Mouse (Mus musculus) retina, postnatal 7 days (tissue): Measurements from ENCODE around the gene Thap8.
"Not testable (repeated sequence)": the region's sequence is repeated elsewhere in the genome, so short reads cannot be mapped to it uniquely, and the experiment has no call there.

Source experiments
- DNase-seq: peaks from one replicate; pipeline ENCODE4 v3.0.0-alpha.2; 2012; ENCODE audit warnings: low read depth, low spot score

Thap8 gene

DNA sequence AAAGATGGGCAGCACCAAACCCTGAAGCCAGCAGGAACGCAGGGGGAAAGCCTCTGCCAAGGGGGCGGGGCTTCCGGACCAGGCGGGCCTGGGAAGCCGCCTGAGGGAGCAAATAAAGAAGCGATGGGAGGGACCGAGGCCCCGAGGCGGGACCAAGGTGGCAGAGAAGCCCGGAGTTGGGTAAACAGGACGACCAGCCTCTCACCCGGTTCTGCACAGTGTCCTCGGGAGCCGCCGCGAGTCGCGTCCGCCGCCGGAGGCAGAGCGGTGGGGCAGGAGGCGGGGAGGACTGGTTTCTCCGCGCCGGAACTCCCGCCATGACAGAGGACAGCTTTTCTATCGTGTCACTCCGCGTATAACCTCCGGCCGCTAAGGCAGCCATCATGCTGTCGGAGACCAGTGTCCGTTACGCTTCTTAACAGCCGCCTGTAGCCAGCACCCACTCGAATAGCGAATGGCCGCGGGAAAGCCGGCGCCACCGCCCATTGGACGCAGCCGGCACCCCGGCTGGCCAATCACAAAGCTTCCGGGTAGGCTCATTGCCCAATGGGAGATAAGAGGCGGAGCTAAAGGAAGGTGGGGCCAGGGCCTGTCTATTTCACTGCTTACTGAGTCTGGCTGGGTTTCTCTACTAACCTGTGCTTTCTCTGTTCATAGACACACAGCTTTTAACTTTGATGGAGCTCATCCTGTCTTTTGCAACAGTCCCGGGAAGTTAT, at the start of gene Thap8, which contains the start of gene Wdr62:
Gene Thap8 (plus strand): TSS at position 144 of the 719 bp plus-strand sequence.
Gene Wdr62 (minus strand): TSS at position 469 of the 719 bp plus-strand sequence.
- DNase-seq: peak; percentile 89

DNA sequence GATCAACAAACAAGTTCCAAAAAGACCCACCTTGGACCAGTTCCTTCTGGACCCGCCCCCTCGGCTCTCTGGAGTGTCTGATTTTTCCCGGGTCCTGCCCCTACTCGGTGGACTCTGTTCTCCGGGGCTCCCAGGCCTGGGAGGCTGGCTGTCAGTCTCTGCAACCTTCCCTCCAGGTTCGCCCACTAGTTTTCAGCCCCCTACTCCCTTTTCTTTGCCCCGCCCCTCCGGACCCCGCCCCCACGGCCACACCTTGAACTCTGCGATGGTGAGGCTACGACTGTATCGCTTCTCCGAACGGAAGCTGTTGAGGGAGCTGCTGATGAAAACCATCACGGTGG, 48.6 kb upstream of the Thap8 start:
- no peak for DNase-seq

GRCm38 (mm10) chr7:30231669-30232454, 48.0 kb upstream of the Thap8 start, which contains the start of the genes Polr2i and Tbcb:
Gene Polr2i (plus strand): TSS chr7:30231948.
Gene Tbcb (minus strand): TSS chr7:30232272.
- peak; percentile 98 for DNase-seq

DNA sequence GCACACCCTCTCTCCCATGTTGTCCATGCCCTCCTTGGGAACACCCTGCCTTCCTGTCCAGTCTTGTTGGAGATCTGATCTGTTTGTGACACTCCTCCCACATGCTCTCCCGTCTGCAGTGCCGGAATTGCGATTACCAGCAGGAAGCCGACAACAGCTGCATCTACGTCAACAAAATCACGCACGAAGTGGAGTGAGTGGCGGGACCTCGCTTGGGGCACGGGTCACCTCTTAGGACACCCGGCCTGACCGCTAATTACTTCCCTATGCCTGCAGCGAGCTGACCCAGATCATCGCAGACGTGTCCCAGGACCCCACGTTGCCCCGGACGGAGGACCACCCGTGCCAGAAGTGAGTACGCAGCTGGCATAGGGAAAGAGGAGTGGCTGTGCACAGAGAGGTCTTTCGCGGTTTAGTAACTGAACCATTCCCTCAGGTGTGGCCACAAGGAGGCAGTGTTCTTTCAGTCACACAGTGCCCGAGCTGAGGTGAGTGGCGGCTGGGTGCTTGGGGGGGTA, 47.2 kb upstream of the Thap8 start:
- DNase-seq: peak; percentile 39

DNA sequence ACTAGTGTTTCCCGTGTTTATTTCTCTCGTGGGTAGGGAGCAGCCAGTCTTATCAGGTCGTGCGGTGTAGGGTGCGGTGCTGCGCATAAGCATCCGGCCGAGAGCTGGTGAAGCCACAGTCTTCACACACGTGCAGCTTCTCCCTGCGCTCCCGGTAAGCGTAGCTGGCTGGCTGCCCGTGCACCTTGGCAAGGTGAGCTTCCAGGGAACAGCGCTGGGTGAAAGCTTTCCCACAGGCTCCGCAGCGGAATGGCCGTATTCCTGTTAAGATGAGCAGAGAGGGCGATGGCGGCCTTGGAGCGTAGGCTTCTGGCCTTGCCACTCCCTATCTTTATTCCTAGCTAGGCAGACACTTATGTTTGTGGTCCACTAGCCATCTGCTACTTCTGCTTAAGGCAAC, 46.5 kb upstream of the Thap8 start:
- no peak for DNase-seq

DNA sequence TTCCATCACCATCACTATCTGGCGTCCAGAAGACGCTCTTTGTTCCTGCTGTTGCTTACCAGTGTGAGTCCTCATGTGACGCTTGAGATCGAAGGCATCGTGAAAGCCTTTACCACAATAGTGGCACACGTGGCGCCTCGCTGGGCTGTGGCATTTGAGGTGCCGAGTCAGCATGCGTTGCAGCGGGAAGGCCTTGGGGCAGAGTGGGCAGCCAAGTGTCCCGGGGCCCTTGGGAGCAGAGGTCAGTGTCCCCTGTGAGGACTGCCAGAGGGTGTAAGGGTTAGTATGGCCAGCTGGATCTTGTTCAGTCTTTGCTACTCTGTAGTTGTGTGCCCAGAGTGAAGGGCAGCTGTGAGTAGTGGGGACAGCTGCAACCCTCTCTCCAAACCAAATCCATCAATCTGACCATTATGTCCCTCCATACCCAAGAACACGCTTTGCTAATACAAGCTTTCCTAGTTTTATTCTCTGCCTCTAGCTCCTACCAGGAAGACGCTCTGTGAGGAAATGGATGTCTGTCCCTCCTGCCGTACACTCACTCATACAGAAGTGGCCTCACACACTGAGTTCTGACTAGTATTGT, 45.5 kb upstream of the Thap8 start:
- no peak for DNase-seq

GRCm38 (mm10) chr7:30235091-30235490, 44.8 kb upstream of the Thap8 start:
- DNase-seq: no peak

GRCm38 (mm10) chr7:30235625-30236024, 44.3 kb upstream of the Thap8 start, which contains the start of gene Ovol3:
Gene Ovol3 (minus strand): TSS chr7:30235725.
- no peak for DNase-seq

GRCm38 (mm10) chr7:30237374-30237773, 42.5 kb upstream of the Thap8 start:
- DNase-seq: not testable (repeated sequence)

DNA sequence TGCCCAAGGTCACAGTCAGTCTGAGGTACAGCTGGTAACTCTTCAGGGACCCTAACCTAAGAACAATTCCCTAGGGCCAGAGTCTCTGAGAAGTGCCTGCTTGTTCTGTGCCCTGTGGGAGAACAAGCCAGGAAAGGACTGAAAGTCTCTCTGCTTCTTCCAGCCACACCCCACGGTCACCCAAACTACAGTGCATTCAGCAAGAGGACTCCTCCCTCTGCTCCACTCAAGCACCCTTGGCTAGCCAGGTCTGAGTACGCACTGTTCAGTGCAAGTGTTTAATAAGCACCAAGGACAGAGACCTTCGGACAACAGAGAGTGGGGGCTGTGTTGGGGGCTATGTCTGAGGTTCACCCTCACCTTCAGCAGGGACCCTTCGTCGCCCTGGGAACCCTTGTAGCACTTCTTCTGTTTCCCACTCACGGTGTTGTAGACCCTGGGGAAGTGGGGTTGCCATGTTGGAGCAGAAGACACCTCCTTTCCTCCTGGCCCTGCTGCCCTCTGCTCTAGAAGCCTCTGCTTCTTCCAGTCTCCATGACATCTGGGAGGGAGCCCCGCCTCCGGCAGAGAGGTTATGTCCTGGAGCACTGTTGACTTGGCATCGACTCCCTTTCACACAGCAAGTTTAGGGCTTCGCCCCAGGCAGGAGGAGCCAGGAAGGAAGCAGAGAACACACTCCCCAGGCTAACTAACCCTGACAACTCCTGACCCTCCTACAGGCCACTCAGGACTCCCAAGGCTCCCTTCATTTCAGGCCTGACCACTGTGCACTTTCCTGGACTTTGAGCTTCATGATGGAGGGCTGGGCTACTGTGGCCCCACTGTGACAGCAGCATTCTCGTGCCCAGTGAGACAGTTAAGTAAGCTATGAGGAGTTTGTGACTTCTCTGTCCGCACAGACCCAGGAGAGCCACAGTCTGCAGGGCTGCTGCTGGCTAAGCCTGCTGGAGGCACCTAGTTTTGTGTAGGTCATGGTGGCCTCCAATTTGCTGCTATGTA, 27.6 kb upstream of the Thap8 start:
- no peak for DNase-seq

DNA sequence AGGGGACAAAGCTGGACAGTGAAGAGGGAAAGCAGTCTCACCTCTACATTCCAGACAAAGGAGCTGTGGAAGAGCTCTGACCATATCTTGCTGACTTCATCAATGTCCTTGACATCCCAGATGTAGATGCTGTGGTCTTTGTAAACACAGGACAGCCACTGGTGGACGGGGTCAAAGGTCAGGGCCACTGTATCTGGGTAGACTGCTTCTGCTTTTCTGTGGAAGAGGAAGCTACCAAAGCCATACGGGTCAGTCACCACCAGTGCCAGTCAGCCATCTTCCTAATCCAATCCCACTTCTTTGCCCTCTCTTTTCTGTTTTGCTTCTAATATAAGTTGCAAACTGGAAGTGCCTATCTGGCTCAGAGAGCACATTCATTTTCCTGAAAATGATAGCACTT, 14.9 kb upstream of the Thap8 start:
- no peak for DNase-seq

DNA sequence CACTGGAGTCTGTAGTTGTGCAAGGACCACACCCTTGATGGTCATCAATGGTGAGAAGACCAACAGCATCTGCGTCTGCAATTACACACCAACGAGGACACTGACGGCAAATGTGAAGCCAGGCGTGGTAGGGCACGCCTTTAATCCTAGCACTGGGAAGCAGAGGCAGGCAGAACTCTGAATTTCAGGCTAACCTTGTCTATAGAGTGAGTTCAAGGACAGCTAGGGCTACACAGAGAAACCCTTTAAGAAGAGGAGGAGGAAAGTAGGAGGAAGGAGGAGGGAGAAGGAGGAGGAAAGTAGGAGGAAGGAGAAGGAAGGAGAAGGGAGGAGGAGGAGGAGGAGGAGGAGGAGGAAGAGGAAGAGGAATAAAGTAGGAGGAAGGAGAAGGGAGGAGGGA, 14.4 kb upstream of the Thap8 start:
- no peak for DNase-seq

DNA sequence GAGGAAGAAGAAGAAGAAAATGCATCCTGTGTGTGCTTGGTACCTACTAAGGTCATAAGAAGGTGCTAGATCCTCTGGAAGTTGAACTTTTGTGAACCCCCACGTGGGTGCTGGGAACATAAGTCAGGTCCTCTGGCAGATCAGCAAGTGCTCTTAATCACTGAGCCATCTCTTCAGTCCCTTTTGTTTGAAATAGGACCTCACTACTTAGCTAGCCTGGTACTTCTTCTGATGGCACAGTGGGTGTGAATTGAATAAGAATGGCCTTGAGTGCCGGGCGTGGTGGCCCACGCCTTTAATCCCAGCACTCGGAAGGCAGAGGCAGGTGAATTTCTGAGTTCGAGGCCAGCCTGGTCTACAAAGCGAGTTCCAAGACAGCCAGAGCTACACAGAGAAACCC, 14.0 kb upstream of the Thap8 start:
- no peak for DNase-seq

DNA sequence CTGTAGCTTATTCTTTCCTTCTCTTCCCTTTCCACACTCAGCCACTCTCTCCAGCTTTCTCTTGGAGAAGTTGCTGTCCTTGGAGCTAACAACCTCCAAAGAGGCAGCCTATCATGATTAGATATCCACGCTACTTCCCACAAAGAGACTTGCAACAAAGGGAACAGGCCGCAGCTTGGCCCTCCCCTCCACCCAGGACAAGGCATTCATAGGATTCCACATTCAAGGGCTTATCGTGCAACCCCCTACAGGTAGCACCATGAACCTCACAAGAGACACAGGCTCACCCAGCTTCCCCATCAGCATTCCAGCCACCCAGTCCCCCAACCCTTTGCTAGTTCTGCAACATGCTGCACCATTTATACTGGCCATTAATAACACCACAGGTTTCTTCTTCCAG, 13.1 kb upstream of the Thap8 start:
- DNase-seq: no peak

- no peak for DNase-seq
Observed at GRCm38 (mm10) chr7:30269641-30270040, 10.3 kb upstream of the Thap8 start.

DNA sequence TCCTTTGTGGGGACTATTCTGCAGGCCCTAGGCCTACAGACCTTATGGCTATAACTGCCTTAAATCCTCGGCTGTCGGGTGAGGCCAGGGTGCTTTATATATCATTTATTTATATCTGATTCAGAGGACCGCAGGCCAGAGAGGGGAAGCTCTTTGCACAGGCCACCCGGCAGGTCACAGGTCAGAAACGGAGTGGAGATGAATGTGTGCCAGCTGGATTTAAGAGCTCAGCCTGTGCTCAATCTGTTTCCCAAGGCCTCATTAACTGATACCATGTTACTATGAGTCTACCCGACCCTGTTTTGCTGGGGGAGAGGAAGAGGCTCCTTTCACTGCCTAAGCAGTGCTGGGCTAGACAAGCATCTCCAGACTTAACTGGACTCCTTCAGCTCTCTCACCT, 5.5 kb upstream of the Thap8 start:
- DNase-seq: no peak

DNA sequence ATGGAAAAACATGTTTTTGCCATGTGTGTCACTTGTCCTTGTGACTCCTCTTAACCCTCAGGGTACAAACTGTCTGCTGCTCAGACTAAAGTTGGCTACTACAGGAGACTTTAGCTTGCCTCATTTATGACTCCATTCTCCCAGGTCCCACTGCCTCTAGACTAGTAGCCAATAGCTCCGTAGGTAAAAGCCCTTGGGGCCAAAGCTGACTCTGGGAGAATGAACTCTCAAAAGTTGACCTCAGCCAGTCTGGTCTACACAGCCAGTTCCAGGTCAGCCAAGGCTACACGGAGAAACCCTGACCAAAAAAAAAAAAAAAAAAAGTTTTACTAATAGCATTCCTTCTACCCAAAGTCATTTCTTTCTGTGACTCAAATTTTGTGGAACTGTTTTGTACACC, 983 bp upstream of the Thap8 start:
- DNase-seq: no peak

DNA sequence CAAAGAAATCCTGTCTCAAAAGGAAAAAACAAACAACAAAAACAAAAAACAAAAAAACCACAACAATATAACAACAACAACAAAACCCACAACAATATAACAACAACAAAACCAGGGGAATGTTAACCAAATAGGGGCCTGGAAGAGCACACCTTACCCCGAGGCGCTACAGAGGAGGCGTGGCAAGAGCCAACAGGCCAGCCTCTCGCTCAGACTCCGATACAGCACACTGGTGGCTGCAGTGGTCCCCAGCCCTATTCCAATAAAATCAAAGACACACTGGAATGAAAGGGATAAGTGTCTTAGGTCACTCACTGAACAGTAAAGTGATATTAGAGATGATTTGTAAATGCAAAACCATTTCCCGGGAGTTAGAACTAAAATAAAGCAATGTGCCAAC, 358 bp upstream of the Thap8 start:
- no peak for DNase-seq

- peak; percentile 70 for DNase-seq
Observed at GRCm38 (mm10) chr7:30280670-30281138, 810 bp downstream of the Thap8 start.

DNA sequence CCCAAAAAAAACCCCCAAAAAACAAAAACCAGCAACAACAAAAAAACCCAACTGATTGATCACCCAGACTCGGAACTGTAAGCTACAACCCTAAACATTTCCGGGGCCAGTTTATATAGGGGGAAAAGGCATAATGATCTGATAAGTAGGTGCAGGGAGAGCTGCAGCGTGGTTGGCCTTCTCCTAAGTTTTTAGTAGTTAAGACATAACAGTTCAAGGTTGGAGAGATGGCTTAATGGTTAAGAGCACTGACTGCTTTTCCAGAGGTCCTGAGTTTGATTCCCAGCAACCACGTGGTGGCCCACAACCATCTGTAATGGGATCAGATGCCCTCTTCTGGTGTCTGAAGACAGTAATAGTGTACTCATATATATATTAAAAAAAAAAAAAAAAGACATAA, 1.6 kb downstream of the Thap8 start:
- no peak for DNase-seq

DNA sequence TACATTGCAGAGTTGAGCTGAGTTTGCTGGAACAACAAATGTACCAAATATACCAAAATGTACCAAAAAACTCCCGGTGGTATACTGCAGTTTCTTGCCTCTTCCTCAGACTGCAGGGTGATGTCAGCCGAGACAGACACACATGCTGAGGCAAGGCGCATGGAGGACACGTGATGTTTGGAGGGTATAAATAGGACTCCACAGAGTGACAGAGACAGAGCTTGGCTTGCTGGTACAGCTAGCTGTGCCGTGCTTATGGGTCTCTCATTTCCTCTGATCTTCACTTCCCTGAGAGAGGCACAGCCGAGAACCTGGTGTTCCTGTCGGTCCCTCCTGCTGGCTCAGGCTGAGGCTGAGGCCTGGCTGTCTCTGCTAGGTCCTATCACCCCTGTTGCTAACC, 2.8 kb downstream of the Thap8 start:
- DNase-seq: no peak
